Mouse (Mus musculus) ES-CJ7 (cell line): ENCODE data around the gene Acsbg2.
A peak's percentile ranks its signal among the peaks of the same experiment; 100 is the strongest.

Experiments used
- DNase-seq: peaks from one replicate; pipeline ENCODE4 v3.0.0; 2011; ENCODE audit warnings: low read depth, low spot score

Gene Acsbg2

DNA sequence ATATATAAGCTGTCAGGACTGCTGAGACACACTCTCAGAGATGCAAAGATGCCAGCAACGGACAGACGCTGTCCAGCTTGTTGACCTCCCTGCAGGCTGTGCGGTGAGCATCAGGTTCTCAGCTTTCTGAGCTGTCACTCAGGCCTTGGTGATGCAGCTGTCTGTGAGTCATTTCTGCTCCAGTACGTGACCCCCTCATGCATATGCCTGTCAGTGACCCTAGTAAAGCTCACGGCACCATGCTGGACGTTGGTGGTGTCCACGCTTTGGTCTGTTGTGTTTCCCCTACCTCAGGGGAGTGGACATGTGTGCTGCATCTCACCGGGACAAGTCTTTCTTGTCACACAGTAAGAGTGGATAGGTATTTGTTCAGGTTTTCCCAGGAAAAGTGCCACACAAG lies 2.5 kb downstream of the Acsbg2 start:
- no peak for DNase-seq

- DNase-seq = no peak
Measured at GRCm38 (mm10) chr17:56870287-56870953, 3.8 kb downstream of the Acsbg2 start.

DNA sequence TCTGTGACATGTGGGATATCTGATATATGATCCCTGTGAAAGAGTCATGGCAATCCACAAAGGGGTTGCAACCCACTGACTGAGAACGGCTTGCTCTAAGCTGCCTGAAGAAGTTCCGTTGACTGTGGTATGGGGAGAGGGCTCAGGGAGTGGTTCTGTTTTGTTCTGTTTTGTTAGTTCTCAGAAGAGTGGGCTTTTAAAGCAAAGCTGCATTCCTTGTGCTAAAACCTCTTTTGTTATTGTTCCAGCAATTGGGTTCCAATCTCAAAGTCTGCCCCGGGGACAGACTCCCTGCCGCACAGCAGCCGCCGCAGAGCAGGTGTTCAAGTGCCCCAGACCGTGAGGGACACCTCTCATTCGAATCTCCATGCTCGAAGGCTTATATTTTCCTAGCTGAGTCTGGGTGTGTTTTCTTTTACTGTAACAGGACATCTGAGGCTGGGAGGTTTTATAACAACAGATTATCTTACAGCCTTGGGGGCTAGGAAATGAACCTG lies 4.7 kb downstream of the Acsbg2 start:
- DNase-seq = peak; percentile 59

GRCm38 (mm10) chr17:56866071-56866470 lies 8.2 kb downstream of the Acsbg2 start:
- DNase-seq = no peak

DNA sequence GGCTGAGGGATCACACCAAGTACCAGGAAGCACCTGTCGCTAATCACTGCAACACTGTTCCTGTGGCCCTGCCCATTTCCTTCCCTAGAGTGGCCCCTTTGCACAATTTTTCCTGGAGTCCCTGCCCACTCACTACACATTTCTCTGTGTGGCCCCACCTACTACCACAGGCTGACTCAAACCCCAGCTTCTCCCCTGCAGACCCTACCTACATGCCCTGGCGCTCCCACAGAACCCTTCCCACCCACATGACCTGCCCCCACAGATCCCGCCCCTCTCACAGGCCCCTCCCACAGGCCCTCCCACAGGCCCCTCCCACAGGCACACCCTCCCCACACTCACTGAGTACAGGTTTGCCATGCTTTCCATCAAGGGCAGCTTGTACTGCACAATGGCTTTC lies 13.1 kb downstream of the Acsbg2 start:
- peak; percentile 90 for DNase-seq

DNA sequence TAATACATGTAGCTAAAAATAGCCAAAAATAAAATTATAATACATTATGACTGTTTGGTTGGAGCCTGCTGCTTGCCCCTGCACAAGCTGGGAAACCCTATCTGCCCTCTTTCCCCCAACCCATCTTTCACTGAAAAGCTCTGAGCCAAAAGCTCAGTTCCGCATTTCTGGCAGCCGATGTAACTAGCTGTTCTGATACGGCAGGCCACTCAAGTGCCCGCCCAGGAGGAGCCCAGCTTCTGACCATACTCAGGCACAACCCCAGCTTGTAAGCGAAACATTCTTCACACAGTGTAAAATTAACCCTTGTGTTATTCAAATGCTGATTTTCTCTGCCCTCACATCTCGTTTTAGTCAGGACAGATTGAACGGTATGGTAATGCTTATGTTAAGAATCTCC lies 15.3 kb downstream of the Acsbg2 start:
- DNase-seq = no peak

DNA sequence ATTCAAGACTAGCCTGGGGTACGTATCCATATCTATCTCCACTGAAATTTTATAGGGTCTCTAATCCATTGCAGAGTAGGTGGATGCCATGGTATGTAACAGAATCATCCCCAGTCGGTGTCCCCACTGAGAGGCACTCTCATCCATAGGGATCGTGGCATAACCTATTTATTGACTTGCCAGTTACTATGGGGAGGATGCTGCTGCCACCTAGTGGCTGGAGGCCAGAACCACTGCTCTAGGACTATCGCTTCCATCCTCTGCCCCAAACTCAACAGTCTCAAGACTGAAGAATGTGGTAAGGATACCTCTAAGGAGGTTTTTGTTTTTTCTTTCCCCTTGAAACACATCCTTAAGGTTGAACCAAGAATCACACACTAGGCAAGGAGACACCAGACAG lies 16.0 kb downstream of the Acsbg2 start:
- peak; percentile 91 for DNase-seq

GRCm38 (mm10) chr17:56855421-56855820 lies 18.8 kb downstream of the Acsbg2 start:
- DNase-seq = no peak

- no peak for DNase-seq
Measured at GRCm38 (mm10) chr17:56851167-56851566, 23.1 kb downstream of the Acsbg2 start.

GRCm38 (mm10) chr17:56849710-56850109 lies 24.5 kb downstream of the Acsbg2 start:
- peak; percentile 56 for DNase-seq

- DNase-seq = no peak
Measured at GRCm38 (mm10) chr17:56848785-56849184, 25.5 kb downstream of the Acsbg2 start.

DNA sequence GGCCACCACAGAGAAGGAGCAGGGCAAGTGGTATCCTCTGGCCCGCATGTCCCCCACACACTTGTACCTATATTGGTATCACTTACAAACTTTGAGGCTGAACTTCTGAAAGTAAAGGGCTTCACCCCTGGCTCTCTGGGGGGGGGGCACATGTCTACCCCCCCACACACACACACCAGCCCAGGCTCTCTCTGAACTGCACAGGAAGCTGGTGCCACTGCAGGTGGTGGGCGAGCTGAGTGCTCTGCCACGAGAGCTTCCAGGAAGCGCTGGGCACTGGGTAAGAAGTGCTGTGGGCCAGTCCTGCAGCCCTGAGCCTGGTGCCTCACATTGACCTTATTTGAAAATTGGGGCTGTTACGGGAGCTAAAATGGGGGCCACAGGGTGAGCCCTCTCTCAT lies 30.6 kb downstream of the Acsbg2 start:
- DNase-seq = no peak

DNA sequence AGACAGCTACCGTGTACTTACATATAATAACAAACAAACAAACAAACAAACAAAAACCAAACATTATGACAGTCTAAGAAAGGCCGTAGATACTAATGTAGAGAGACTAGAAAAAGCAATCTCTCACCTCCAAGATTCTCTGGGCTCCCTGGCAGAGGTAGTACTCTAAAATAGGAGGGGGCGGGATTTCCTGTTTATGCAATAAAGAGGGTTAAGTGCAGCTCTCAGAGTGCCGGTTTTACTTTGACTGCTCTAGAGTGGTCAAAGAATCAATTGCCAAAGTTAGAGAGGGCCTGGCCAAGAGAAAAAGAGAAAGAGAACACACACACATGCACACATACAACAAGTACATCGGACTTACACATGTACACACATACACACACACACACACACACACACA lies 32.1 kb downstream of the Acsbg2 start:
- no peak for DNase-seq

GRCm38 (mm10) chr17:56840524-56840923 lies 33.7 kb downstream of the Acsbg2 start:
- peak; percentile 49 for DNase-seq

DNA sequence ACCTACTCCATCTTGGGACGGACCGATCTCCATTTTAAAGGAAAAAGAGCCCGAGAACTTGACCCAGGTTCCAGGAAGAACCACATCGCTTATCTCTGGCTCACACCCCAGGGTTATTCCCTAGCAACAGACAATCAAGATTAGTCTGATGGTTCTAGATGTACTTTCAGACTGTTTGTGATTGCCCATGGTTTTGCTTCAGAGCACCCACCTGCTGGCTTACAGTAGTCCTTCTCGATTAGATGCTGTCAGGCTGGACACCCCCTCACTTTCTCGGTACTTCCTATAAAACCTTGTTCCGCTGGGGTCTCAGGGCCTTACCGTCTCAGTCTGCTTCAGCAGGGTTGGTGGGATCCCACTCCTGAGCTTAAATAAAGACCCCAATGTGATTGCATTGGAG lies 37.9 kb downstream of the Acsbg2 start:
- no peak for DNase-seq

DNA sequence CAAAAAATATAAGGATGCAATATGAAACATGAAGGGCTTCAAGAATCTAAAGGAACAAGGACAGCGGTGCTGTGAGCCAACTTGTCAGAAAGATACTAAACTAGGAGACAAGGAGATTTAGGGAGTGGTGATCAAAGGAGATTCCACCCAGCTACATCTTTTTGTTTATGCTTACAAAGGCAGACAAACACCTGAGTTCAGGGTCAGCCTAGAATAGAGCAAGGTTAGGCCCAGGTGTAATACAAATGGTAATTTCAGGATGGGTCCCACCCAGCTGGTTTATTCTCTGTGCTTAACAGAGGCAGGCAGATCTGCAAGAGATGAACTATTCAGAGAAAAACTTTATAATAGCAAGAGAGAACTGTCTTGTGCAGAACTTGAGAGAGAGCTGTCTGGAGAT lies 40.9 kb downstream of the Acsbg2 start:
- peak; percentile 96 for DNase-seq

GRCm38 (mm10) chr17:56832918-56833317 lies 41.3 kb downstream of the Acsbg2 start:
- DNase-seq = no peak

DNA sequence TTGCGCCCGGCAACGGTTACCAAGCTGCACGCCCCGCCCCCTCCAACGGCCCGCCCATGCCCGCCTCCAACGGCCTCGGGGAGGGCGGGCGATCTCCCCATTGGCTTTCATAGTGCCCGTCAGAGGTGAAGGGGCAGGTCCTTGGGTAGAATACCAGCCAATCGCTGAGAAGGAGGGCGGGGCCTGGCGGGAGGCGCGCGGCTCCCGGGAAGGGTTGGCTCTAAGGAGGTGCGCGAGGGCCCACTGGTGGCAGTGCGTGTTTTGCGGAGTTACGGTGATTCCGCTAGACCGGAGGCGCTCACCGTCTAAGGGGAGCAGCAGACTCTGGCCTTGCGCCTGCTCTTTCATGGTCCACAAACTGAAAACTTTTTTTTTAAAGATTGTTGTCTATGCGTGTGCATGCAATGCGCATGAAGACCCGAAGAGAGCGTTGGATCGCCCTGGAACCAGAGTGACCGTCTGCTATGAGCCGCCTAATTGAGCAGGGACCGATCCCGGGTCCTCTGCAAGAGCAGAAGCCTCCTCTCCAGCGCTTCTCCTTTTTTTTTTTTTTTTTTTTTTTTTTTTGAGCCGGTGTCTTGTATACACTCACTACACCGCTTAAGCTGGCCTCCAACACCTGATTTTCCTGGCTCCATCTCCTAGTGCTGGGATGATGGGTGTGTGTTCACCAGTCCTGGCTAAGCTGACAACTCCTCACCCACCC lies 43.0 kb downstream of the Acsbg2 start:
- DNase-seq = peak; percentile 98

GRCm38 (mm10) chr17:56830411-56831110 lies 43.7 kb downstream of the Acsbg2 start, which contains the start of gene Rfx2:
Gene Rfx2 (minus strand): TSS chr17:56831013.
- no peak for DNase-seq

DNA sequence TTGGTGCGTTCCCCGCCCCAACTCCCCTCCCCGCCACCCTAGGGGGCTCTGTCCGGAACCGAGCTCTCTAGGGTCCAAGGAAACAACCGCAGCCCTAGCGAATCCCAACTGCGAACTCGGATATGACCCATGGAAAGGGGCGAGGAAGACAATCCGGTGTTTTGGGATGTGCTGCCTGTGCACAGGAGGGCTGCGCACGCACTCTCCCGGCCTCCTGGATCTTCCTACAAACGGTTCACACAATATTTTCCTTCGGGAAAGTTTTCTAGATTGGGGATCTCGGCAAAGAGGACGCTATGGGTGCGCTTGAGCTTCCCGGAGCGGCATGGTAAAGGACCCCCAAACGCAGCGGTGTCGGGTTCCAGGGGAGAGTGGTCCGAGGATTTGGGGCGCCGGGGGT lies 44.5 kb downstream of the Acsbg2 start:
- peak; percentile 59 for DNase-seq

GRCm38 (mm10) chr17:56829171-56829570 lies 45.1 kb downstream of the Acsbg2 start:
- DNase-seq = no peak

DNA sequence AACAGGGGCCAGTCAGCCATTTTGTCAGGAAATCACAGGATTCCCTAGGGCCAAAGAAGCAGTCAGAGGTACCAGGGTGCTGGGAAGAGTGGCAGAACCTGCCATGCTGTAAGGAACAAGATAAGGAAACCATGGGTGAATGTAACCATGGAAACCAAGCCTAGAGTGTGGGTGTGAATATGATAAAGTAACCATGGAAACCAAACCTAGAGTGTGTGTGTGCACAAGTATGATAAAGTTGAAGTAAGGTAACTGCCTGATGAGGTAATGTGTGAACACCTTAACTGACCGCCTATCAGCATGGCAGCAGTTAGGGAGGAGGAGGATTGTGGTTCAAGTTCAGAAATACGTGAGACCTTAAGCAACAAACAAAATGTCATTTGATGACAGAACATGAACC lies 47.5 kb downstream of the Acsbg2 start:
- DNase-seq = no peak

DNA sequence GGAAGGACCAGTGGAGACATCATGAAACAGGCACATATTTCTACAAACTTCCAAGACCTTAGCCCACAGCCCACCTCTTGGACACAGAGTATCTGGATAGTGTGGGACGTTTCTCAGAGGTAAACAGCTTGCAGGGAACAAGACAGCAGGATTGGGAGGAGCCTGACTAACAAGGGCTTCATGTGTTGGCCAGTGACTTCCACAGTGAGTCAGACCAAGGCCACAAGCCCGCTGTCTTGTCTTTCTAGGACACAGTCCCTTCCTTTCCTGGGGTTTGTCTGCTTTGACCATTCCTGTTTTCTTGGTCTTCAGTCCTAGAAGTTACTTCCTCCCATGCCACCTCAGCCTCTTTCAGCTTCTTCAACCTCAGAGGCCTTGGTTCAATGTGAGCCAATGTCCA lies 50.9 kb downstream of the Acsbg2 start:
- no peak for DNase-seq
